Mouse (Mus musculus) ES-Bruce4 (cell line): ENCODE measurements at regions not wholly inside any gene's neighbourhood (a gene's known extent, or its start where the extent isn't known, plus 50 kb on each side); places are given as distances from the start of the nearest gene placed in this dataset.

ENCODE experiments used
- H3K27ac ChIP-seq: 2 replicates; pipeline ENCODE4 v1.5.1; 2012; ENCODE audit warnings: low read length, inconsistent platforms; ENCODE audit not compliant: insufficient read depth
- H3K27me3 ChIP-seq: 2 replicates; pipeline ENCODE4 v1.6.1; 2012; ENCODE audit warnings: mild to moderate bottlenecking, low read length, inconsistent platforms; ENCODE audit not compliant: control insufficient read depth, poor library complexity, insufficient read depth, severe bottlenecking
- H3K36me3 ChIP-seq: 2 replicates; pipeline ENCODE4 v1.6.1; 2012; ENCODE audit warnings: inconsistent platforms, mild to moderate bottlenecking, low read length, moderate library complexity; ENCODE audit not compliant: control insufficient read depth, poor library complexity, insufficient read depth, severe bottlenecking
- H3K4me1 ChIP-seq: one replicate; pipeline ENCODE4 v1.8.1; 2011; ENCODE audit warnings: low read length; ENCODE audit not compliant: control insufficient read depth, insufficient read depth
- H3K4me3 ChIP-seq: 2 replicates; pipeline ENCODE4 v1.5.1; 2011; ENCODE audit warnings: low read depth, mild to moderate bottlenecking, low read length
- H3K9ac ChIP-seq: 2 replicates; pipeline ENCODE4 v1.6.1; 2012; ENCODE audit warnings: low read depth, mild to moderate bottlenecking, inconsistent platforms; ENCODE audit not compliant: poor library complexity, severe bottlenecking
- H3K9me3 ChIP-seq: replicated peaks from 2 replicates; pipeline ENCODE4 v1.6.1; 2012; ENCODE audit warnings: mild to moderate bottlenecking, low read length, inconsistent platforms; ENCODE audit not compliant: control insufficient read depth, poor library complexity, insufficient read depth, severe bottlenecking
- CTCF ChIP-seq: IDR thresholded peaks from one replicate; pipeline ENCODE4 v1.8.1; 2011; ENCODE audit warnings: low read depth, low read length
- EP300 ChIP-seq: IDR thresholded peaks from 2 replicates; pipeline ENCODE4 v1.6.1; 2011; ENCODE audit warnings: low read depth, low read length; ENCODE audit not compliant: insufficient read depth
- POLR2A ChIP-seq: IDR thresholded peaks from one replicate; pipeline ENCODE4 v1.8.1; 2011; ENCODE audit warnings: low read length; ENCODE audit not compliant: insufficient read depth

DNA sequence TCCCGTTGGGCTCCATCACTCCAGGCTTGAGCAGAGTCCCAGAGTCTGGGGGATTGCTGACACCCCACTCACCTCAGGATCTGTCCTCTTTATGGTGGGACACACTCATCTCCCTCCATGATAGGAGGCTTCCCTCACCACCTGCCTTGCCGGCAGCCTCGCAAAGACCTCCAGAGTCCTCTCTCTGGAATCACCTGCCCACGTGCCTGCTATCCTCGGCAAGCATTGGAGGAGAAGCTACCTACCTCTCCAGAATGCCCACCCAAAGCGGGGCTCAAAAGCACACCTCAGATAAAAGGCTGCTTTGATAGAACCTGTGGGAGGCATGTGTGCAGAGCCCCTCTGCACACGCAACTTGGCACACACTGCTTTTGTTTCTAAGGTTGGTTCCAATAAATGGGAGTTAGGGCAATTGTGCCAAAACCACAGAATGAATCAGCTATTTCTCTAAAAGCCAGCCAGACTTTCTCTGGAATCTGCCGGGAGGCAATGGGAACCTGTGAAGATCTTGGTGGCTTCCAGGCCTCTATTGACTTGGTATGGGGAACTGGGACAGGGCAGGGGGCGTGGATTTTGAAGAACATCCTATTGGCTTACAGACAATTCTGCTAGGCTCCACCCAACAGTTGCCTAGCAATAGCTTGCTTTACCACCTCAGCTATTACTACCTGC, 176.4 kb downstream of the Ackr3 start:
- Histone ChIP-seq H3K36me3 (no peaks in the 10 kb centered on the region), H3K27ac (no peak overlapping the region), H3K27me3 (no peaks in the 10 kb centered on the region; the same call in 1 of the 2 replicates), H3K4me1 (no peaks in the 10 kb centered on the region), H3K4me3 (no peak overlapping the region), H3K9me3 (no peaks in the 10 kb centered on the region), H3K9ac (no peak overlapping the region)
- TF ChIP-seq EP300 (no peak), CTCF (no peak), POLR2A (no peak)

DNA sequence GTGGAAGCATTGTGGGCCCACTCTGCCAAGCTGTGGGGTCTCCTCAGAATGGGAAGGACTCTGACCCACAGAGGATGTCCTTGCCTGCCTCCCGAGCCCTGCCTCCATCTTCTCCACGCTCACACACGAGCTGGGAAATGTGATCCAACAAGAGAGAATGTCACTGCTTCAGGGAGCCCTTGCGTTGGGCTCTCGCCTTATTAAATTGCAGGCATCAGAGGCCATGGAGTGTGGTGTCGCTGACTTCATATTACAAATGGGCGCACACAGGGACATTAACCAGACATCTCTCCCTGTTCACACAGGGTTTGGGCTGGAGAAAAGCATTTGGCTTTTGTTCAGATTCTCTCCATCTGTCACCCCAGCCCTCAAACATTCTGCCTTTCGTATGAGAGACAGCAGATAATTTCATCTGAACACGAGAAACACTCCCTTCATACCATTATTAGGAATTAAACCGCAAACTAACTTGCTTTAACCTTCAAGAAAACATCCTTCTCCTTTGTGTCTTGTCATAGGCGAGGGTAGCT, 179.2 kb downstream of the Ackr3 start:
- H3K9me3 ChIP-seq, result no peaks in the 10 kb centered on the region

DNA sequence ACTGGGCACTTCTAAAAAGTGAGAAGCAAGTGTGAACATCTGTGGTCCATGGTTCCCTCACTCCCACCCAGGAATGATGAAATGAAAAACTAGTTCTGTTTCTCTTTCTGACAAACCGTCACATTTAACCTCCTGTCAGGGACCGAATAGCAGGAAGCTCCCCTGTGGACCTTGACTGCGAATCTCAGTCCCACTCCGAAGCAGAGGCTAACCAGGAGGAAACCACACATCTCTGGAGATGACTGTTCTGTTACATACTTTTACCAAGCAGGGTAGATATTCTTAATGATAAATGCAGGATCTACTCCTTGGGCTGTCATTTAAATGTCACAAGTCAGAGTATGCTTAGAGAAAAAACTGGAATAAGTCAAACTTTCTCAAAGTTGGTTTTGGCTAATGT, 181.2 kb downstream of the Ackr3 start:
- Histone ChIP-seq H3K4me1 (no peaks in the 10 kb centered on the region), H3K9me3 (no peaks in the 10 kb centered on the region), H3K4me3 (no peak overlapping the region), H3K27me3 (no peaks in the 10 kb centered on the region; the same call in 1 of the 2 replicates), H3K36me3 (no peaks in the 10 kb centered on the region), H3K9ac (no peak overlapping the region), H3K27ac (no peak overlapping the region)
- TF ChIP-seq CTCF, result no peak
- TF ChIP-seq POLR2A, result no peak
- no peak for TF ChIP-seq EP300

More for the DNA sequence above, 179.2 kb downstream of the Ackr3 start:
- no peak overlapping the region for H3K27ac ChIP-seq
- H3K36me3 ChIP-seq, result no peaks in the 10 kb centered on the region
- H3K9ac ChIP-seq, result no peak overlapping the region
- H3K27me3 ChIP-seq, result no peaks in the 10 kb centered on the region; the same call in 1 of the 2 replicates
- H3K4me3 ChIP-seq, result no peak overlapping the region
- TF ChIP-seq POLR2A (no peak), CTCF (no peak), EP300 (no peak)
- H3K4me1 ChIP-seq, result no peaks in the 10 kb centered on the region

DNA sequence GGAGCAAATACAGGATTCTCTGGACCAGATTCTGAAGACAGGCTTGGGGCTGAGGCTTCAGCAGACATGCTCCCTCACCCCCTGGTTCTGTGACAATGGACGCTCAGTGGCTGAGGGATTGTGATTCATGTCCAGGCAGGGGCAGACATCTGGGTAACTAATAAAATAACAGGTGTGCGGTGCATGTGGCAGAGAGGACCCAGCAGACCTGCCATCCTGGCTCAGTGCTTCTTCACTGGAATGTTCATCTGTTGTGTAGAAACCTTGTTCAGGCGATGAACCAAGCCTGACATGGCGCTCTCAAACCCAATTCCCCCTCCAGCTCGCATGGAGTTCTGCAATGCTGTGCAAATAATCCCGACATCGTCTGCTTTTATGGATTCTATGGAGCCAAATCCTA, 183.0 kb downstream of the Ackr3 start:
- TF ChIP-seq POLR2A, result no peak
- no peak for TF ChIP-seq CTCF
- no peak for TF ChIP-seq EP300
- no peak overlapping the region for H3K27ac ChIP-seq
- H3K27me3 ChIP-seq, result no peaks in the 10 kb centered on the region; the same call in 1 of the 2 replicates
- H3K36me3 ChIP-seq, result no peaks in the 10 kb centered on the region
- no peaks in the 10 kb centered on the region for H3K4me1 ChIP-seq
- no peak overlapping the region for H3K4me3 ChIP-seq
- no peaks in the 10 kb centered on the region; the same call in 1 of the 2 replicates for H3K9me3 ChIP-seq
- no peak overlapping the region for H3K9ac ChIP-seq

DNA sequence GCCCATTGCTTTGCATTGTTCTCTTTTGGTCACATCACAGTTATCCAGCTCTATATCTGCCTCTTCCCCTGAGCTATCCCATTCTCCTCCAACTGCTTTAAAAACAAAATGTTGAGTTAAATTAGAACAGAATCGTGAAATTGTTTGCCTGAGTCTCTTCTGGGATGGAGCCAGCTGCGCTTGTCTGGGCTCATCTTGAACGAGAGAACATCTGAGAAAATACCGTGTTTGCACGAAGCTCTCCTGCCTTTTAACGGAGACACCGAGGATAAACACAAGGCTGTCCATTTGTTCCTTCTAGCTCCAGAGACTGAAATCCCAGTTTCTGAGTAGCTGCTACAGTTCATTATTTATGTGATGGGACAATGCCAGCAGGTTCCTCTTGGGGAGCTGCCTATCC, 186.6 kb downstream of the Ackr3 start:
- no peaks in the 10 kb centered on the region for H3K27me3 ChIP-seq
- no peaks in the 10 kb centered on the region for H3K4me1 ChIP-seq
- no peak overlapping the region for H3K4me3 ChIP-seq
- no peaks in the 10 kb centered on the region; the same call in 1 of the 2 replicates for H3K9me3 ChIP-seq
- H3K36me3 ChIP-seq, result no peaks in the 10 kb centered on the region
- H3K9ac ChIP-seq, result no peak overlapping the region
- TF ChIP-seq EP300 (no peak), CTCF (no peak), POLR2A (no peak)
- H3K27ac ChIP-seq, result no peak overlapping the region

DNA sequence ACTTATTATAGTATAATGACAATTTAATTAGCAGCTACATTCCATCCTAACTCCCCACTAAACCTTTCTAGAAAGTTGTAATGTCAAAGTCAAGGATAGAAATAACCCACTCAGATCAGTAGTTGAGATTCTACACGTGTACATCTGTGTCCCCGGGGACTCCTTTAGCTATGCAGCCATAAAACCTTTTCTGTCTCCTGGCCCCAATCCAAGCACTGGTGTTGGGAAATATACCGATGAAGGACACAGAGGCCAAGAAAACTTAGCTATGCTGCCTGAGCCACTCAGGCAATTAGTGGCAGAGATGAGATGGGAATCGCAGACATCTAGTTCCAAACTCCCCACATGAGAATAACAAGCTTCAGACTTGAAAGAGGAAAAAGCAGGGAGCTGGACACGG, 190.1 kb downstream of the Ackr3 start:
- H3K9me3 ChIP-seq, result no peaks in the 10 kb centered on the region; the same call in 1 of the 2 replicates
- no peaks in the 10 kb centered on the region for H3K27me3 ChIP-seq
- no peak overlapping the region for H3K4me3 ChIP-seq
- no peak for TF ChIP-seq EP300
- TF ChIP-seq CTCF, result no peak
- no peak for TF ChIP-seq POLR2A
- H3K4me1 ChIP-seq, result no peaks in the 10 kb centered on the region
- H3K27ac ChIP-seq, result no peak overlapping the region
- no peak overlapping the region for H3K9ac ChIP-seq
- H3K36me3 ChIP-seq, result no peaks in the 10 kb centered on the region
